Mouse (Mus musculus): Measurements from ENCODE around the gene Mrps12. TPM values are rescaled to one million over a fixed set of nuclear protein-coding genes. Genes with fewer than 3 reads are reported as not detected.

Mrps12 gene
- polyA plus RNA-seq, 1 experiment from 2014 or later, result 108 TPM

DNA sequence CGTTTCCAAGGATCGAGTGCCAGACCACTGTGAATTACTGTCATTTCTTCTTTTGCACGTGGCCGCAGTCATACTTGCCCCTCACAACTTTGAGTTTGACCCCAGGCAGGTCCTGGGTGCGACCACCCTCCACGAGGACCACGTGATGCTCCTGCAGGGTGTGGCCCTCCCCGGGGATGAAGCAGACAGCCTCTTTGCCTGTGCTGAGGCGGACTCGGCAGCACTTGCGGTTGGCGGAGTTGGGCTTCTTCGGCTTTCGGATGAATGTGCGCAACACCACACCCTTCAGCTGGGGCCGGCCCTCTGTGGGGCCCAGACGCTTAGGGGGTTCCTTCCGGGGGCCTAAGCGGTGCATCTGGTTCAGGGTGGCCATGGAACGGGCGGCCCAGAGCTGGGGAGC is 1.8 kb downstream of the Mrps12 start:
- H3K27ac ChIP-seq (replicated peaks; ENCODE audit: low read depth, low read length), result no peak overlapping the region
- H3K36me3 ChIP-seq (ENCODE audit: control insufficient read depth, insufficient read depth, low read length), result 0 out of 2 replicates have a peak, but pooled peaks cover 9% of the 10 kb centered on the region
- no peaks in the 10 kb centered on the region for H3K27me3 ChIP-seq (ENCODE audit: control insufficient read depth, insufficient read depth, low read length)
- H3K4me3 ChIP-seq (replicated peaks; ENCODE audit: low read depth, low read length), result no peak overlapping the region
- ATAC-seq (ENCODE audit: low FRiP score, low TSS enrichment), result no peak
- no peak overlapping the region for H3K4me2 ChIP-seq (ENCODE audit: low read length)
- no peak for DNase-seq
- H3K9ac ChIP-seq (replicated peaks; ENCODE audit: low read length), result no peak overlapping the region
- peaks cover 10% of the 10 kb centered on the region for H3K4me1 ChIP-seq (ENCODE audit: control insufficient read depth, insufficient read depth, low read length)
- WGBS, result 95% methylated on average over 21 of the region's 21 CpGs
- no peaks in the 10 kb centered on the region for H3K9me3 ChIP-seq (ENCODE audit: control insufficient read depth, low read length)

- ATAC-seq (ENCODE audit: low FRiP score, low TSS enrichment), result no peak
- WGBS, result 83% methylated on average over 6 of the region's 6 CpGs
These were observed 5.9 kb downstream of the Mrps12 start for GRCm38 (mm10) chr7:28735701-28736100.

GRCm38 (mm10) chr7:28733211-28733610 is 8.4 kb downstream of the Mrps12 start:
- WGBS, result 5% methylated on average over 11 of the region's 11 CpGs
- ATAC-seq (ENCODE audit: low FRiP score, low TSS enrichment) (no peak), DNase-seq (no peak)
- peak overlapping the region; percentile 39 for H3K4me3 ChIP-seq (replicated peaks; ENCODE audit: low read depth, low read length)
- no peak overlapping the region for H3K9ac ChIP-seq (replicated peaks; ENCODE audit: low read length)
- peaks cover 6% of the 10 kb centered on the region; the same call in 1 of the 2 replicates for H3K4me1 ChIP-seq (ENCODE audit: control insufficient read depth, insufficient read depth, low read length)
- H3K36me3 ChIP-seq (ENCODE audit: control insufficient read depth, insufficient read depth, low read length), result 0 out of 2 replicates have a peak, but pooled peaks cover 5% of the 10 kb centered on the region
- no peak overlapping the region for H3K27ac ChIP-seq (replicated peaks; ENCODE audit: low read depth, low read length)
- peak overlapping the region; percentile 62 for H3K4me2 ChIP-seq (ENCODE audit: low read length)
- 0 out of 2 replicates have a peak, but pooled peaks cover 6% of the 10 kb centered on the region for H3K27me3 ChIP-seq (ENCODE audit: control insufficient read depth, insufficient read depth, low read length)
- H3K9me3 ChIP-seq (ENCODE audit: control insufficient read depth, low read length), result 0 out of 2 replicates have a peak, but pooled peaks cover 3% of the 10 kb centered on the region

More at GRCm38 (mm10) chr7:28735701-28736100, 5.9 kb downstream of the Mrps12 start:
- Histone ChIP-seq H3K4me2 (ENCODE audit: low read length) (no peak overlapping the region), H3K4me1 (ENCODE audit: control insufficient read depth, insufficient read depth, low read length) (peaks cover 6% of the 10 kb centered on the region), H3K4me3 (replicated peaks; ENCODE audit: low read depth, low read length) (no peak overlapping the region), H3K9me3 (ENCODE audit: control insufficient read depth, low read length) (0 out of 2 replicates have a peak, but pooled peaks cover 3% of the 10 kb centered on the region), H3K36me3 (ENCODE audit: control insufficient read depth, insufficient read depth, low read length) (0 out of 2 replicates have a peak, but pooled peaks cover 5% of the 10 kb centered on the region), H3K9ac (replicated peaks; ENCODE audit: low read length) (no peak overlapping the region), H3K27me3 (ENCODE audit: control insufficient read depth, insufficient read depth, low read length) (0 out of 2 replicates have a peak, but pooled peaks cover 6% of the 10 kb centered on the region), H3K27ac (replicated peaks; ENCODE audit: low read depth, low read length) (no peak overlapping the region)
- no peak for DNase-seq

DNA sequence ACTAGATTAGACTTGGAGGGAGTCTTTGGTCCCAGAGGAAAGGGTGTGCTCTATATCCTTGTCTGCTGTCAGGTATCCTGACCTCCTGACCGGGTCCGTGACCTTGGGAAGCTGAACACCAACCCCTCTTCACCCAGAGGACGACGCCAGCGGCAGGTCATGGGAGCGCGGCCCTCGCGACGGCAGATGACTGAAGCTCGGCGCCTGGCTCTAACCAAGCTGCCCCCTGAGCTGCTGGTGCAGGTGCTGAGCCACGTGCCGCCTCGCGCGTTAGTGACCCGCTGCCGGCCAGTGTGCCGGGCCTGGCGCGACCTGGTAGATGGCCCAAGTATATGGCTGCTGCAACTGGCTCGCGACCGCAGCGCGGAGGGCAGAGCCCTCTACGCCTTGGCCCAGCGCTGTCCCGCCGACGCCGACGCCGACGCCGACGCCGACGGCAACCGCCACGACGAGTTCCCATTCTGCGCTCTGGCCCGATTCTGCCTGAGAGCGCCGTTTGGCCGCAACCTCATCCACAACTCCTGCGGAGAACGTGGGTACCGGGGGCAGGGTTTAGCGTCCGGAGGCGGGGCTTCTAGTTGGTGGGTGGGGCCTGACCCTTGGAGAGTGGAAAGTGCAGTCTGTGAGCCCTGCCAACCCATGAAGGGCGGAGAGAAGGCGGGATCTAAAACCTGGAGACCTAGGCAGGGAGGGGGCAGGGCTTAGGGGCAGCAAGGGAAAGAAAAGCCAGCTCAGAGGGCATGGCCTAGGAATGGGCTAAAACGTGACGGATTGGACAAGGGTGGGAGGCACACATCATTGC is 9.1 kb downstream of the Mrps12 start:
- peak overlapping the region; percentile 37; the same call in 1 of the 2 replicates for H3K9ac ChIP-seq (replicated peaks; ENCODE audit: low read length)
- peak; percentile 79 for DNase-seq
- ATAC-seq (ENCODE audit: low FRiP score, low TSS enrichment), result peak; percentile 79
- H3K9me3 ChIP-seq (ENCODE audit: control insufficient read depth, low read length), result 0 out of 2 replicates have a peak, but pooled peaks cover 3% of the 10 kb centered on the region
- peak overlapping the region; percentile 39 for H3K4me3 ChIP-seq (replicated peaks; ENCODE audit: low read depth, low read length)
- 0 out of 2 replicates have a peak, but pooled peaks cover 5% of the 10 kb centered on the region for H3K36me3 ChIP-seq (ENCODE audit: control insufficient read depth, insufficient read depth, low read length)
- WGBS, result 2% methylated on average over 58 of the region's 58 CpGs
- H3K4me1 ChIP-seq (ENCODE audit: control insufficient read depth, insufficient read depth, low read length), result peaks cover 6% of the 10 kb centered on the region; the same call in 1 of the 2 replicates
- no peak overlapping the region for H3K27ac ChIP-seq (replicated peaks; ENCODE audit: low read depth, low read length)
- 0 out of 2 replicates have a peak, but pooled peaks cover 6% of the 10 kb centered on the region for H3K27me3 ChIP-seq (ENCODE audit: control insufficient read depth, insufficient read depth, low read length)
- H3K4me2 ChIP-seq (ENCODE audit: low read length), result peak overlapping the region; percentile 62

DNA sequence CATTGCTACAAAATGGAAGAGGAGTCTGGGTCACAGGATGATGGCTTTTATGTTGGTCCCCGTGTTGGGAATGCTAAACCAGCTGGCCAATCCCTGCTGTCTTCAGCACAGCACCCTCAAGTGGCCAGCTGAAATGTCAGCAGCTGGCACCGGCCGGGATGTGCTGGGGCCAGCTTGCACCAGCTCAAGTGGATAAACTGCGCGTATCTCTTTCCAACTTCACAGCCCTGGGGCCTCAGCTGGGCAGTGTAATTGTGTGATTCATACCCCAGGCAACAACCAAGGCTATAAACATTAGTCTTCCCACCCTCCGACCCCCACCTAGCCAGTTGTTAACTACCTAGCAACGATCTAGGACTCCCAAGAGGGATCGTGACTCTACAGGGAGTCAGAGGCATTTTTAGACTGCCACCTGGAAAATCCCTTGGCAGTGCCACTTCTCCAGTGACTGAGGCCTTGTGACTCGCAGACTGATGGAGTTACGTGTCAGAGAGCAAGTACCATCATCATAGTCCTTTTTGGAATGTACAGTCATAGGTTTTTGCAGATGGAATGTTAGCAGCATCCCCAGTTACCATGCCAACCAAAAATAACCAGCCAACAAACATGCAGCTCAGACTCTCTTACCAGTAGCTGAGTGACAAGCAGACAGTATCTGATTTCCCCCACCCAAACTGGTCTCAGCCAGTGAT is 13.8 kb downstream of the Mrps12 start:
- no peak overlapping the region for H3K4me3 ChIP-seq (replicated peaks; ENCODE audit: low read depth, low read length)
- H3K9ac ChIP-seq (replicated peaks; ENCODE audit: low read length), result no peak overlapping the region
- no peaks in the 10 kb centered on the region for H3K36me3 ChIP-seq (ENCODE audit: control insufficient read depth, insufficient read depth, low read length)
- ATAC-seq (ENCODE audit: low FRiP score, low TSS enrichment) (no peak), DNase-seq (peak; percentile 39)
- no peak overlapping the region for H3K4me2 ChIP-seq (ENCODE audit: low read length)
- WGBS, result 54% methylated on average over 10 of the region's 10 CpGs
- H3K27ac ChIP-seq (replicated peaks; ENCODE audit: low read depth, low read length), result no peak overlapping the region
- 0 out of 2 replicates have a peak, but pooled peaks cover 3% of the 10 kb centered on the region for H3K9me3 ChIP-seq (ENCODE audit: control insufficient read depth, low read length)
- H3K4me1 ChIP-seq (ENCODE audit: control insufficient read depth, insufficient read depth, low read length), result peaks cover 1% of the 10 kb centered on the region; the same call in 1 of the 2 replicates
- H3K27me3 ChIP-seq (ENCODE audit: control insufficient read depth, insufficient read depth, low read length), result 0 out of 2 replicates have a peak, but pooled peaks cover under 1% of the 10 kb centered on the region

GRCm38 (mm10) chr7:28726600-28726999 is 15.0 kb downstream of the Mrps12 start:
- H3K4me1 ChIP-seq (ENCODE audit: control insufficient read depth, insufficient read depth, low read length), result no peaks in the 10 kb centered on the region
- no peak for ATAC-seq (ENCODE audit: low FRiP score, low TSS enrichment)
- 0 out of 2 replicates have a peak, but pooled peaks cover 3% of the 10 kb centered on the region for H3K9me3 ChIP-seq (ENCODE audit: control insufficient read depth, low read length)
- DNase-seq, result peak; percentile 88
- no peak overlapping the region for H3K4me3 ChIP-seq (replicated peaks; ENCODE audit: low read depth, low read length)
- no peaks in the 10 kb centered on the region for H3K36me3 ChIP-seq (ENCODE audit: control insufficient read depth, insufficient read depth, low read length)
- WGBS, result 8% methylated on average over 14 of the region's 14 CpGs
- H3K27ac ChIP-seq (replicated peaks; ENCODE audit: low read depth, low read length), result no peak overlapping the region
- H3K9ac ChIP-seq (replicated peaks; ENCODE audit: low read length), result no peak overlapping the region
- H3K27me3 ChIP-seq (ENCODE audit: control insufficient read depth, insufficient read depth, low read length), result no peaks in the 10 kb centered on the region
- 0 out of 2 replicates have a peak overlapping the region, but pooled peaks have one; percentile 18 for H3K4me2 ChIP-seq (ENCODE audit: low read length)

- DNase-seq (no peak), ATAC-seq (ENCODE audit: low FRiP score, low TSS enrichment) (no peak)
- Histone ChIP-seq H3K4me3 (replicated peaks; ENCODE audit: low read depth, low read length) (no peak overlapping the region), H3K9me3 (ENCODE audit: control insufficient read depth, low read length) (no peaks in the 10 kb centered on the region), H3K9ac (replicated peaks; ENCODE audit: low read length) (no peak overlapping the region), H3K4me1 (ENCODE audit: control insufficient read depth, insufficient read depth, low read length) (no peaks in the 10 kb centered on the region), H3K36me3 (ENCODE audit: control insufficient read depth, insufficient read depth, low read length) (no peaks in the 10 kb centered on the region), H3K27me3 (ENCODE audit: control insufficient read depth, insufficient read depth, low read length) (no peaks in the 10 kb centered on the region), H3K4me2 (ENCODE audit: low read length) (no peak overlapping the region), H3K27ac (replicated peaks; ENCODE audit: low read depth, low read length) (no peak overlapping the region)
- 92% methylated on average over 2 of the region's 2 CpGs for WGBS
These were observed 17.0 kb downstream of the Mrps12 start for GRCm38 (mm10) chr7:28724613-28725012.

DNA sequence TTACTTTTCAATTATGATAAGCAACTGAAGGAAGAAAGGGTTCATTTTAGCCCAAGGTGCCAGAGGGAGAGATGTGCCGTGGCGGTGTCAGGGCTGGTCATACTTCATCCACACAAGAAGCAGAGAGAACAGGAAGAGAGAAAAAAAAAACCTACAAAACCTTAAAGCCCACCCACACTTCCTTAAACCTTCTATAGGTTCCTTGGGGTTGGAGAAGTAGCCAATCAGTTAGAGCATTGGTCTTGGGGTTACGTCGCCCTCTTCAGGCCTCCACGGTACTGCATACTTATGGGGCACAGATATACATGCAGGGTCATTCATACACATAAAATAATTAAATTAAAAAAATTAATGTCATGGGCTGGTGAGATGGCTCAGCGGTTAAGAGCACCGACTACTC is 19.5 kb downstream of the Mrps12 start:
- no peak overlapping the region for H3K9ac ChIP-seq (replicated peaks; ENCODE audit: low read length)
- H3K36me3 ChIP-seq (ENCODE audit: control insufficient read depth, insufficient read depth, low read length), result no peaks in the 10 kb centered on the region
- H3K27ac ChIP-seq (replicated peaks; ENCODE audit: low read depth, low read length), result no peak overlapping the region
- no peak overlapping the region for H3K4me2 ChIP-seq (ENCODE audit: low read length)
- H3K27me3 ChIP-seq (ENCODE audit: control insufficient read depth, insufficient read depth, low read length), result no peaks in the 10 kb centered on the region
- ATAC-seq (ENCODE audit: low FRiP score, low TSS enrichment), result no peak
- WGBS, result 92% methylated on average over 7 of the region's 7 CpGs
- no peaks in the 10 kb centered on the region for H3K9me3 ChIP-seq (ENCODE audit: control insufficient read depth, low read length)
- H3K4me1 ChIP-seq (ENCODE audit: control insufficient read depth, insufficient read depth, low read length), result no peaks in the 10 kb centered on the region
- DNase-seq, result no peak
- H3K4me3 ChIP-seq (replicated peaks; ENCODE audit: low read depth, low read length), result no peak overlapping the region
